Mouse (Mus musculus) layer of hippocampus, postnatal 36 days (tissue): ENCODE data around the gene Fyb. TPM values are rescaled to one million over a fixed set of nuclear protein-coding genes. Genes with fewer than 3 reads are reported as not detected.
"Not testable (repeated sequence)": the region's sequence is repeated elsewhere in the genome, so short reads cannot be mapped to it uniquely, and the experiment has no call there.

ENCODE experiments used
- DNase-seq, 2 experiments: peaks; one replicate each; pipeline ENCODE4 v3.0.0; 2022
- total RNA-seq, 2 experiments: library from RNA; stranded (reverse); gene quantifications; 2 replicates each; pipeline ENCODE4 v1.2.3; 2021

Gene Fyb
- total RNA-seq, 2 experiments from 2014 or later, result 5.9 to 8.3 TPM

- DNase-seq, result no peak
Measured at GRCm38 (mm10) chr15:6562161-6562560, 39.5 kb downstream of the Fyb start.

- DNase-seq, result no peak
Measured at GRCm38 (mm10) chr15:6562629-6563028, 40.0 kb downstream of the Fyb start.

DNA sequence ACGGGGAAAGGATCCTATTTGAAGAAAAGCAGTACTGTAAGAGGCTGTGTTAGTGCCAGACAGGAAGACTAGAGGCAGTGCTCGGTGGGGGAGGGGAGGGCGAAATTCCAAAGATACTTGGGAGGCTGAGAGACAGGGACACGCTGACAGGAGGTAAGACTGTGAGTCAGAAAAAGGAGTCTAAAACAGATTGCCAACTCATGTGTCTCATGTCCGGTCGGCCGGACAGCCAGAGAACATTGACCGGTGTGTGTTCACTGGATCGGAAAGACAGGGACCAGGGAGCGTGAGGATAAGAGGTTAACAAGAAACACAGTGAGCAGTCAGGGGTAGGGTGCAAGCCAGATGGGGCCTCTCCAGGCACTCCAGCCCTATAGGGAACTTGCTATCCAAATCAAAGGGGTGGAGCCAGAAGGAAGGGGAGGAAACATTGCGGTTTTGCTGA lies 42.3 kb downstream of the Fyb start:
- DNase-seq, result no peak

DNA sequence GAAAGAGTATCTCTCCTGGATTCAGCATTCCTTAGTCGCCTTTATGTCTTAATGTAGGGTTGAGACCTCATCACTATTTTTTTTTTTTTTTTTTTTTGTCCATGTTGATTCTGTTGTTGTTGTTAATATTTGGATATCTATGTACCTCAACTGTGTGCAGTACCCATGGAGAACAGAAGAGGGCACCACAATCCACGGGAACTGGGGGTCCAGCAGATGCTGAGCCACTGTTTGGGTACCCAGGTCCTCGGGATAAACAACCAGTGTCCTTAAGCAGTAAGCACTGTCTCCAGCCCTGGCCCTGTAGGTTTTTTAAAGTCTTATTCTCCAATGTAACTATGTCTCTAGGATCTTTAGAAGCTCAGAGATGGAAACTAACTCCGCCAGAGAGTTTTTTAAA lies 43.2 kb downstream of the Fyb start:
- no peak for DNase-seq

DNA sequence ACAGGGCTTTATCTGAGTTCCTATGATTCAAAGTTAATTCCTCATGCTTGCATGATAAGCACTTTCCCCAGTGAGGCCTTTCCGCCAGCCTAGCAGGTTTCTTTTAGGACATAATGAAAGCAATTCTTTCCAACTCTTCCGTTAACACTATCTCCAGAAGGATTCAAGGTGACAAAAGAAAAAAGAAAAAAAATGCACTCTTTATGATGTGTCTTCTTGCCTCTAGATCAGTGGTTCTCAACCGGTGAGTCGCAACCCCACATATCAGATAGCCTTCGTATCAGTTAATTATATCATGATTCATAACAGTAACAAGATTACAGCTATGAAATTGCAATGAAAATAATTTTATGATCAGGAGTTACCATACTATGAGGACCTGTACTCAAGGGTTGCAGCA lies 45.3 kb downstream of the Fyb start:
- DNase-seq, result no peak

- no peak for DNase-seq
Measured at GRCm38 (mm10) chr15:6568605-6569004, 46.0 kb downstream of the Fyb start.

- DNase-seq, result no peak
Measured at GRCm38 (mm10) chr15:6569074-6569473, 46.4 kb downstream of the Fyb start.

- DNase-seq, result no peak
Measured at GRCm38 (mm10) chr15:6570164-6570861, 47.7 kb downstream of the Fyb start.

DNA sequence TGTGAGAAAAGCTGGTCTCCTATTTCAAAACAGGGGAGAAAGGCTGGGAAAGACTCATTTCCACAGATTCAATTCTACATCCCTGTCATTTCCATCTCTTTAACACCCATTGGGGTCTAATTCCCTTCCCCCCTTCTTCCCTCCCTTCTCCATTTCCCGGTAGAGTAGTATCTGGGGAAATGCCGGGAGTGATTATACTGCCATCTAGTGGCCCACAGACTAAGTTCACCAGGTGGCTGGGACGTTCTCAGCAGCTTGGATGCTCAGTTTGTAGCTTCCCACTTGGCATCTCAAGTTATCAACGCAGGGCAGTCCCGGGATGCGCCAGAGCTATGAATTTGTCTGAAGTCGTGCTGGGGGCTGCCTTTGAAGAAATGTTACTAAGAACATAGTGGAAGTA lies 48.2 kb downstream of the Fyb start:
- peak; percentile 45 to 63 for DNase-seq

GRCm38 (mm10) chr15:6574283-6574960 lies 51.8 kb downstream of the Fyb start:
- DNase-seq, result no peak

DNA sequence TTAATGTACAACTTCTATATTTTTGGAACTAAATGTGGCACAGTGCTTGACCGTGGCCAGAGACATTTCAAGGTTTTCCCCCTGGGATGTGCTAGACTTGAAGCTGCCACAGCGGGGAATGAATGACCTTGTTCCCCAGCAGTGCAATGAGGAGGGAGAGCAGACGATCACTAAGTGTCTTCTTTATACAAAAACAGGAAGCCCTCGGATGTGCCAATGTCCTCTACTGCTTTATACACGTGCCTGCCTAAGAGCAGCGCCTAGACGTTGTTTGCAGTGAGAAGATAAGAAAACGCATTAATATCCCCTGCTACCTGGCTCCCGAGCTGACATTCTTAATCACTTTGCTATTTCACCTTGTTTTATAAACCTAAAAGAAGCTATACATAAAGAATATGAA lies 55.3 kb downstream of the Fyb start:
- DNase-seq, result no peak

GRCm38 (mm10) chr15:6578654-6579053 lies 56.0 kb downstream of the Fyb start:
- no peak for DNase-seq

GRCm38 (mm10) chr15:6579194-6579768 lies 56.6 kb downstream of the Fyb start:
- no peak for DNase-seq

GRCm38 (mm10) chr15:6579769-6580261 lies 57.2 kb downstream of the Fyb start:
- DNase-seq, result no peak

GRCm38 (mm10) chr15:6584645-6585044 lies 62.0 kb downstream of the Fyb start:
- DNase-seq, result no peak

GRCm38 (mm10) chr15:6586351-6586750 lies 63.7 kb downstream of the Fyb start:
- DNase-seq, result not testable (repeated sequence)

GRCm38 (mm10) chr15:6587526-6587925 lies 64.9 kb downstream of the Fyb start:
- no peak for DNase-seq

DNA sequence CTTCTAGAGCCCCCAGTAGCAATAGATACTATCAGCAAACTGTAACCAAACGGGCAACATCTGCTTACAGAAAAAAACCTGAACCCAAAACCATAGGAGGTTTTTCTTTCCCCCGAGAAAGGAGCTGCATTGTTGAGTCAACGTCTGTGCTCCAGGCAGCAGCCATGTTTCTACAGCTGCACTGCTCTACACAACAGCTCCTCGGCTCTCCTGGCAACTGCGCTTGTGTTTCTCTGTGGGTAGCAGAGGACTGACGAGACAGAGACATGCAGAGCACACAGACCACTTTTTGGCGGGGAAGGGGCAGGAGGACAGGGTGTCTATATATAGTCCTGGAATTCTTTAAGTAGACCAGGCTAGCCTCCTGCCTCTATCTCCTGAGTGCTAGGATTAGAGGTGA lies 65.5 kb downstream of the Fyb start:
- no peak for DNase-seq

GRCm38 (mm10) chr15:6590846-6591451 lies 68.3 kb downstream of the Fyb start:
- DNase-seq, result no peak

- DNase-seq, result no peak
Measured at GRCm38 (mm10) chr15:6591527-6591926, 68.9 kb downstream of the Fyb start.

DNA sequence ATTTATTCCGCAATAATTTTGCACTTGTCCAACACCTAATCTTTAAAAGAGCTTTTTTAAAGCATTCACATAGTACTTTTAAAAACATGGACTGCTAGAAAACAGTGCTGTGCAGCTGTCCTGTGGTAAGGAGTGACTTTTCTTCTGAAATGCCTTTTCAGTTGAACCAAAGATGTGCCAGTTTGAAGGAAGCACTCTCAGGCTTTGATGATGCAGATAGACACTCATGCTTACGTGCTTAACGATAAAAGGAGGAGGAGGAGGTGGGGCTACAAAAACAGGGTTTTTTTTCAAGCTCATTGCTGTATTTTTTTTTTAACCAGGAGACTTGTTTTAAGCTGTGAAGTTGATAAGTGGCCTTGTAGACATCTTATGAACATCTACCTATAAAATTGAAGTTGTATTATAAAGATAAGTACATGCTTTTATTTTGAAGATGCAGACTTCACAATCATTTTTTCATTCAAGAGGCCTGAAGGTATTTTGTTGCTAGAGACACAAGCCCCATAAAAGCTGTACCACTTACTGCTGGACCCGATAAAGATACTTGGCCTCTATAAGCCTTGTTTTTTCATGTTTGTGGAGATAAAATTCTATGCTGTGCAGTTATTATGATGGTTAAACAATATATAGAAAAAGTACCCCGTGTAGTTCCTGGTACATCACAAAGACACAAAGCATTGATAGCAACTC lies 70.1 kb downstream of the Fyb start:
- no peak for DNase-seq

DNA sequence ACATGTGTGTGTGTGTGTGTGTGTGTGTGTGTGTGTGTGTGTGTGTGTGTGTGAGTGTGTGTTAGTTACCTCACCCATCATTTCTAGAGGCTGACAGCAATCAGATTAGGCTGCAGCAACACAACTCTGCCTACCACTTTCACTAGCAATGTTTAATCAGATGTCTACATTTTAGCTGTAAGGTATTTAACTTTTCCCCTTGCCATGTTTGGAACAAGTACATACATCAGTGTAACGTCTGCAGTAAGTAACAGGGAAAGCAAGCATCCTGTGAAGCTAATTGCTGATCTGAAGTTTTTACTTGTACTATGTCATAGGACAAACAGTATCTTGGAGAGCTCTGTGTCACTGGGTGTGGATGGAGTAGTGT lies 70.6 kb downstream of the Fyb start:
- DNase-seq, result no peak

DNA sequence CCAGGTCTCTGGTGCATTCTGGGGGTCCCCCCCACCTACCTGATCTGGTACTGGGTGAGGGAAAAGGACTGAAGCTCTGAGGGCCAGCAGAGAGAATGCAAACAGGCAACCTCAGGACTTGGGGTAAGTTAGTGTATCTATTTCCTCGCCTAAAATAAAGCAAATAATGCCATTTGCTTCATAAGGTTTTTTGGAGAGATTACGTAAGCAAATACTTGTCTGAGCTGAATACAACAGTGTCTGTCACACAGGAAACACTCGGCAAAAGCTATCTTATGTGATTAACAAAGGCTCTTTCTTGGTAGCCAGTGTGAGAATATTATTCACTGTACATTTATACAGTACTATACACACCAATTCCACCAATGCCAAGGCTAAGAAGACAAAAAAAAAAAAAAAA lies 76.0 kb downstream of the Fyb start:
- no peak for DNase-seq
